Mouse (Mus musculus) stomach, postnatal 0 days (tissue): ENCODE data around the gene Pin1. TPM values are rescaled to one million over a fixed set of nuclear protein-coding genes. Genes with fewer than 3 reads are reported as not detected.

Source experiments
- ATAC-seq: fragments of 200-750 bp; cut with Nextera tagmentation; 2 replicates; pipeline ENCODE4 v1.8.0; 2017; ENCODE audit not compliant: low FRiP score, low TSS enrichment
- DNase-seq: peaks from one replicate; pipeline ENCODE4 v3.0.0-alpha.2; 2016; ENCODE audit warnings: low spot score
- H3K27ac ChIP-seq: fragments of 300-500 bp; sonication (generic); replicated peaks from 2 replicates; pipeline ENCODE4 v1.5.1; 2014; ENCODE audit warnings: mild to moderate bottlenecking, control low read depth
- H3K27me3 ChIP-seq: fragments of 300-500 bp; sonication (generic); 2 replicates; pipeline ENCODE4 v1.6.1; 2014; ENCODE audit warnings: low read length; ENCODE audit not compliant: control insufficient read depth, insufficient read depth
- H3K36me3 ChIP-seq: fragments of 300-500 bp; sonication (generic); 2 replicates; pipeline ENCODE4 v1.6.1; 2014; ENCODE audit warnings: low read length, mixed read lengths; ENCODE audit not compliant: control insufficient read depth, insufficient read depth
- H3K4me1 ChIP-seq: fragments of 300-500 bp; sonication (generic); replicated peaks from 2 replicates; pipeline ENCODE4 v1.6.1; 2014; ENCODE audit warnings: antibody characterized with exemption; ENCODE audit not compliant: control insufficient read depth, insufficient read depth
- H3K4me2 ChIP-seq: fragments of 300-500 bp; sonication (generic); replicated peaks from 2 replicates; pipeline ENCODE4 v1.6.1; 2014; ENCODE audit warnings: low read depth, mild to moderate bottlenecking, control low read depth, moderate library complexity
- H3K4me3 ChIP-seq: fragments of 300-500 bp; sonication (generic); 2 replicates; pipeline ENCODE4 v1.5.1; 2014; ENCODE audit warnings: low read depth, low read length, control low read depth
- H3K9ac ChIP-seq: fragments of 300-500 bp; sonication (generic); 2 replicates; pipeline ENCODE4 v1.6.1; 2014; ENCODE audit warnings: mild to moderate bottlenecking, low read length, control low read depth, mixed read lengths
- H3K9me3 ChIP-seq: fragments of 300-500 bp; sonication (generic); 2 replicates; pipeline ENCODE4 v1.6.1; 2016; ENCODE audit warnings: low read length; ENCODE audit not compliant: control insufficient read depth
- CTCF ChIP-seq: IDR thresholded peaks from 2 replicates; pipeline ENCODE4 v1.5.1; 2016; ENCODE audit warnings: antibody characterized with exemption, low read depth, mild to moderate bottlenecking, moderate library complexity
- EP300 ChIP-seq: optimal IDR thresholded peaks from 2 replicates; pipeline ENCODE3; 2016; ENCODE audit warnings: antibody characterized with exemption
- WGBS: fragments of 180-500 bp; shearing (Covaris S2); extraction: QIAGEN DNeasy Blood & Tissue Kit; methylation state at CpG from one replicate; pipeline ENCODE4 v1.1.7; 2014; 5-methylcytosine and 5-hydroxymethylcytosine counted together
- polyA plus RNA-seq: library from polyadenylated mRNA; unstranded; fragments of >200 nt; fragmentation: Nextera tagmentation; extraction: Ambion mirVana; gene quantifications from 2 replicates; pipeline ENCODE4 v1.2.1, GENCODE M21; 2015

The Pin1 gene
- polyA plus RNA-seq, 1 experiment from 2014 or later = 28.7 TPM

- ATAC-seq (no peak), DNase-seq (no peak)
- Histone ChIP-seq H3K9me3 (no peaks in the 10 kb centered on the region), H3K4me3 (no peak overlapping the region), H3K36me3 (no peaks in the 10 kb centered on the region), H3K9ac (no peak overlapping the region), H3K27ac (no peak overlapping the region), H3K4me1 (no peaks in the 10 kb centered on the region), H3K27me3 (no peaks in the 10 kb centered on the region), H3K4me2 (no peak overlapping the region)
- TF ChIP-seq EP300 (no peak), CTCF (no peak)
- WGBS = 62% methylated on average over 5 of the region's 5 CpGs
Observed at GRCm38 (mm10) chr9:20712934-20713477, 61.1 kb downstream of the Pin1 start.

GRCm38 (mm10) chr9:20713478-20713987 lies 61.6 kb downstream of the Pin1 start:
- ATAC-seq (no peak), DNase-seq (no peak)
- TF ChIP-seq EP300 (no peak), CTCF (no peak)
- Histone ChIP-seq H3K9me3 (no peaks in the 10 kb centered on the region), H3K4me1 (no peaks in the 10 kb centered on the region), H3K36me3 (no peaks in the 10 kb centered on the region), H3K9ac (no peak overlapping the region), H3K27me3 (no peaks in the 10 kb centered on the region), H3K4me2 (no peak overlapping the region), H3K27ac (no peak overlapping the region), H3K4me3 (no peak overlapping the region)
- WGBS = 42% methylated on average over 10 of the region's 11 CpGs

- H3K27me3 ChIP-seq = no peaks in the 10 kb centered on the region
- H3K9ac ChIP-seq = no peak overlapping the region
- no peaks in the 10 kb centered on the region for H3K36me3 ChIP-seq
- H3K4me1 ChIP-seq = no peaks in the 10 kb centered on the region
- H3K4me2 ChIP-seq = no peak overlapping the region
- no peaks in the 10 kb centered on the region for H3K9me3 ChIP-seq
- TF ChIP-seq EP300 = no peak
- peak; percentile 50 for TF ChIP-seq CTCF
- ATAC-seq (no peak), DNase-seq (no peak)
- 72% methylated on average over 7 of the region's 7 CpGs for WGBS
- no peak overlapping the region for H3K27ac ChIP-seq
- no peak overlapping the region for H3K4me3 ChIP-seq
Observed at GRCm38 (mm10) chr9:20715332-20715731, 63.4 kb downstream of the Pin1 start.

Other genes starting within 250 kb of the Pin1 start
- 7.0 and 7.9 TPM in 2 replicates for gene Zfp26, start 191.9 kb upstream of the Pin1 start, polyA plus RNA-seq
- gene Zfp426, start 159.3 kb upstream of the Pin1 start, polyA plus RNA-seq = 7.1 and 8.6 TPM in 2 replicates
- 33.7 and 35.2 TPM in 2 replicates for gene Zfp266, start 130.7 kb upstream of the Pin1 start, polyA plus RNA-seq
- gene Zfp846, start 70.8 kb upstream of the Pin1 start, polyA plus RNA-seq = 6.0 and 6.9 TPM in 2 replicates
- gene Ubl5, start 9.2 kb upstream of the Pin1 start, polyA plus RNA-seq = 451 and 481 TPM in 2 replicates
- gene Fbxl12, start 7.3 kb upstream of the Pin1 start, polyA plus RNA-seq = 7.2 and 8.2 TPM in 2 replicates
- gene Olfm2, start 94.3 kb downstream of the Pin1 start, polyA plus RNA-seq = 2.3 and 2.5 TPM in 2 replicates
- 2.4 and 2.6 TPM in 2 replicates for gene Col5a3, start 163.0 kb downstream of the Pin1 start, polyA plus RNA-seq
- gene Rdh8, start 166.4 kb downstream of the Pin1 start, polyA plus RNA-seq = not detected in 2 replicates
- 6.9 TPM in 2 replicates for gene A230050P20Rik, start 216.5 kb downstream of the Pin1 start, polyA plus RNA-seq
- gene Angptl6, start 227.6 kb downstream of the Pin1 start, polyA plus RNA-seq = 7.7 and 7.9 TPM in 2 replicates
- gene Ppan, start 236.1 kb downstream of the Pin1 start, polyA plus RNA-seq = 32.4 and 37.3 TPM in 2 replicates
- gene Eif3g, start 246.5 kb downstream of the Pin1 start, polyA plus RNA-seq = 215 and 221 TPM in 2 replicates